Mouse (Mus musculus) bone marrow macrophage, adult 2 months (primary cell): ENCODE measurements at regions not wholly inside any gene's neighbourhood (a gene's known extent, or its start where the extent isn't known, plus 50 kb on each side); places are given as distances from the start of the nearest gene placed in this dataset.

Experiments used
- CTCF ChIP-seq: IDR thresholded peaks from 2 replicates; pipeline ENCODE4 v1.5.1; 2012; ENCODE audit warnings: low read depth, mild to moderate bottlenecking, low read length, moderate library complexity
- POLR2A ChIP-seq: IDR thresholded peaks from 2 replicates; pipeline ENCODE4 v1.6.1; 2012; ENCODE audit warnings: mild to moderate bottlenecking, low read depth, low read length, borderline replicate concordance

- TF ChIP-seq POLR2A (no peak), CTCF (no peak)
Observed at GRCm38 (mm10) chr12:26758657-26759325, 289.8 kb downstream of the Cmpk2 start.
